Mouse (Mus musculus): ENCODE measurements around the gene E130309D02Rik.

The E130309D02Rik gene

DNA sequence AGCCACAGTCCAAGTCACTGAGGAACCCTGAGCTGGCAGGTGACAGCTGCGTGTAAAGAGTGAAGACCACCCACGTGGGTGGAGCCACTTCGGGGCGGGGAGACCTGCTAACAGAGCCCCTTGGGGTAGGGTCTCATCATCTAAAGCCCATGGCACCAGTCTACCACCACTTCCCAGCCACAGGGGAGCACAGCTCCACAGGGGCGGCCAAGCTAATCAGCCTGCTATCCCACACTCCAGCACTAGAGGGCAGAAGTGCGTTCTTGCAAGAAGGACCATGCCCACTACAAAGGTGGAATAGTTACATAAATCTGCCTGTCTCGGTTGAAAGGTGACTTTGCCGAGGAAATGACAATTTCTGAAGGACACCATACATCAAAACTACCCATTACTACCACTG lies 3.3 kb downstream of the E130309D02Rik start:
- DNase-seq (ENCODE audit: low read depth, low spot score) = peak; percentile 54

DNA sequence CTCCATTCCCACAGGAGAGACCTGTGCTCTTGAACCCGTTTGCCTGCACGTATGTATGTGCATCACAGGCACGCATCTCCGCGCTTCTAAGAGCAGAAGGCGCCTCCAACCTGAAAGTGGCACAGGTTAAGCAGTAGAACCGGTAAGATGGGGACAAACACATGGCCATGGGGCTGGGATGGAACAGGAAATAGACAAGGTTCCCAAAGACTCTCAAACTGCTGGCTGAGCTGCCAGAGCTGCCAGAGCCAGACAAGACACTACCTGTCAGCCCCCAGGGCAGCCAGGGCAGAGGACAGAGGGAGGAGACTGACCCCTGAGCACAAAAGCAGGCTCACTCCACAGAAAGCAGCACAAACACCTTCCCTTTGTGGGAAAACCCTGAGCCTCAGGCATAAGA lies 5.2 kb downstream of the E130309D02Rik start:
- no peak for DNase-seq (ENCODE audit: low read depth, low spot score)

DNA sequence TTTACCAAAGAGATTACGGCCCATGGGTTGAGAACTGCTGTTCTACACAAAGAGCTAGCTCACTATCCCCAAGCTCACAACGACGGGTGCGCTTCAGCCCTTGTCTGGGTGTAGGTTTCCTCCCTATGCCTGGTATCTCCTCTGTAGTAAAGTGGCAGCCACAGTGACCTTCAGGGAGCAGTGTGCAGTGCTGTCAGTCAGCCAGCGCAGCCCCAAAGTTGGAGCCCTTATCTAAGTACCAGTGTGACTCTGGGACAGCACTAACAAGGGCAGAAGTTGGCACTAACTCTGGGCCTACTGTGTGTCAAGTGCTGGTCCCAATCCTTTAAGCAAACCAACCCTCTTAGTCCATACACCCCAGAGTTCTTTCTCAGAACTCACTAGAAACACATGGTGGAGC lies 6.3 kb downstream of the E130309D02Rik start:
- DNase-seq (ENCODE audit: low read depth, low spot score) = no peak

DNA sequence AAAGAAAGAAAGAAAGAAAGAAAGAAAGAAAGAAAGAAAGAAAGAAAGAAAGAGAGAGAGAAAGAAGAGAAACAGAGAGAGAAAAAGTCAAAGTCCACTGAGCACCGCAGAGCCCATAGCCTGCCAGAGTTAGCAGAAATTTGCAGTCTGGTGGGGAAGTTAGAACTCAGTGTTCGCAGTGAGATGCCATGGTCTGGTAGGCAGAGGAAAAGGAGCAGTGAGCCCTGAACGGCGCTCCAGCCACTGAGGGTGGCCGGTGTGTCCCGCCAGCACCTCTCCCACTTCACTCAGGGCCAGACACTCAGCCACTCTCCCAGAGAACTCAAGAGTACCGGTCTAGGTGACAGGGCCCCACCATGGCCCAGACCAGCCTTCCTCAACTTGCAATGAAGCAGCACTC lies 10.9 kb downstream of the E130309D02Rik start:
- no peak for DNase-seq (ENCODE audit: low read depth, low spot score)

DNA sequence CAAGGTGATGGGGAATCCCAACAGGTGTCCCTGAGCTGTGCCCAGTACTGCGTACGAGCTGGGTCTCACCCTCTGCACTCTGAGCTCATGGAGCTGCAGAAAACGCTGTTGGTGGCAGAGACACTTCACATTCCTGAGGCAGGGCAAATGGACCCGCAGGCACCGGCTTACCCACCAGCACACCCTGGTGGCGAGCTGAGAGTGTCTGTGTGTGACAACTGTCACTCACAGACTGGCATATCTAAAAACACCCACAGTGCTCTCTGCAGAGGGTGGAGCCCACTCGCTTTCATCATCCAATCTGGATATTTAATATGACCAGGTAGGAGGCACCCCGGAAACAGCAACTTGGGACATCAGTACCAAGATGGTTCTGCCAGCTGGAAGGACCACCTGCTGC lies 13.9 kb downstream of the E130309D02Rik start:
- DNase-seq (ENCODE audit: low read depth, low spot score) = no peak

GRCm38 (mm10) chr5:143299686-143300085 lies 15.5 kb downstream of the E130309D02Rik start:
- DNase-seq (ENCODE audit: low read depth, low spot score) = no peak

DNA sequence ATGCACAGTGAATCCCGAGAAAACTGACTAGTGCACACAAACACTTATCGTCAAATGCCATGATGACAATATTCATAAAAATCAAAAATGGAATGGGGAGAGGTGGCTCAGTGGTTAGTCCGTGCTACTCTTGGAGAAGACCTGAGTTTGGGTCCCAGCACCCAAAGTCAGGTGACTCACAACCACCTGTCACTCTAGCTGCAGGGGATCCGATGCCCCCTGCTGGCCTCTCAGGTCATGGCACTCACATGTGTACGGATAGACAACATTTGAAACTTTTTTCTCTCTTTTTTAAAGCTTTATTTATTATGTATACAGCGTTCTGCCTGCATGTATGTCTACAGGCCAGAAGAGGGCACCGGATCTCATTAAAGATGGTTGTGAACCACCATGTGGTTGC lies 16.8 kb downstream of the E130309D02Rik start:
- DNase-seq (ENCODE audit: low read depth, low spot score) = no peak

- no peak for DNase-seq (ENCODE audit: low read depth, low spot score)
Measured at GRCm38 (mm10) chr5:143297986-143298385, 17.2 kb downstream of the E130309D02Rik start.

DNA sequence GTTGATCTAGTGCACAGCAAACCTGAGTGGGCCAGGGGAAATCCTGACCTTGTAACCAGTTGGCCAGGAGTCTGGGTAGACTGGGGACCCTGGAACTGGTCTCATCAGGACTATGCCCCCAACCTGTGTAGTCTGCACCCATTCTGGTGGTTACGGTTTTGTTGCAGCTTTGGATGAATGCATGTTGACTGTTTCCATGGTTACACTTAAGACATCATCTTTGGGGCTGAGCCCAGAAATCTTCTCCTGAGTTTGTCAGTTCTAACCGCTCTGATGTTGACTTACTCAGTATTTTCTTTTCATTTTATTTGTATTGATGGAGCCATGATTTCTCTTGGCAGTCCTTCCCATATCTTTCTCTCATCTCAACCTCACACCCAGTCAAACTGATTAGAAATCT lies 19.8 kb downstream of the E130309D02Rik start:
- no peak for DNase-seq (ENCODE audit: low read depth, low spot score)

- DNase-seq (ENCODE audit: low read depth, low spot score) = no peak
Measured at GRCm38 (mm10) chr5:143294862-143295261, 20.3 kb downstream of the E130309D02Rik start.

GRCm38 (mm10) chr5:143293404-143293803 lies 21.8 kb downstream of the E130309D02Rik start, which contains the start of gene Zfp853:
Gene Zfp853, minus strand, starts transcription at chr5:143293623.
- DNase-seq (ENCODE audit: low read depth, low spot score) = no peak

DNA sequence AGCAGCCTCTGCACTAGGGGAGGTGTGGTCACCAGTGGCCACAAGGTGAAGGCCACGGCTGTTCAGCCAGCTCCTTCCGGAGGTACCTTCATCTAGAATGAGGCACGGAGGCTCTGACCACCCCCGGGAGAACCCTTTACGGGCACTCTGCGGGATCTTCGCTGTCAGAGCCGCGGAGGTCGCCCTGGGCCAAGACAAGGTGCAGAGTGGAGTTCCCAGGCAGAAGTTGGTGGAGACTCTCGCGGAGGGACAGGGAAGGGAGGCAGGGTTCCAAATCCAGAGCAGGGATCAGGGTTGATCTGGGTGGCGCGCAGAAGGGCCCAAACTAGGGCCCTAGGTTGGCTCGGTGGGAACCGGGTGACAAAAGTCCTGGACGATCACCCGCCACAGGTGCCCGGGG lies 22.3 kb downstream of the E130309D02Rik start:
- no peak for DNase-seq (ENCODE audit: low read depth, low spot score)

DNA sequence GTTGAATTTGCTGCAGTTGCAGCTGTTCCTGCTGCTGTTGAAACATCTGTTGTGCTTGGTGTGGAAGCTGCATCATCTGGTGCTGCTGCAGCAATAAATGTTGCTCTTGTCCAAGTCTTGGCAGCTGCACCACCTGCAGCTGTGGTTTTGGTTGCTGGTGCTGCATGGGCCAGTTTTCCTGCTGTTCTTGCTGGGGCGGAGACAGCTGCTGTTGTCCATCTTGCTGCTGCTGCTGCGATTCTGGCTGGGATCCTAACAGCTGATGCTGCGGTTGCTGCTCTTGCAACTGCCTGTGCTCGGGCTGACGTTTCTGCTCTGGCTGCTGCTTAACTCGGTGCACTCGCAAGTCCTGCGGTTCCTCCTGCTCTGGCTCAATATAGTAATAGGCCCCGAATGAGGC lies 25.9 kb downstream of the E130309D02Rik start:
- no peak for DNase-seq (ENCODE audit: low read depth, low spot score)

DNA sequence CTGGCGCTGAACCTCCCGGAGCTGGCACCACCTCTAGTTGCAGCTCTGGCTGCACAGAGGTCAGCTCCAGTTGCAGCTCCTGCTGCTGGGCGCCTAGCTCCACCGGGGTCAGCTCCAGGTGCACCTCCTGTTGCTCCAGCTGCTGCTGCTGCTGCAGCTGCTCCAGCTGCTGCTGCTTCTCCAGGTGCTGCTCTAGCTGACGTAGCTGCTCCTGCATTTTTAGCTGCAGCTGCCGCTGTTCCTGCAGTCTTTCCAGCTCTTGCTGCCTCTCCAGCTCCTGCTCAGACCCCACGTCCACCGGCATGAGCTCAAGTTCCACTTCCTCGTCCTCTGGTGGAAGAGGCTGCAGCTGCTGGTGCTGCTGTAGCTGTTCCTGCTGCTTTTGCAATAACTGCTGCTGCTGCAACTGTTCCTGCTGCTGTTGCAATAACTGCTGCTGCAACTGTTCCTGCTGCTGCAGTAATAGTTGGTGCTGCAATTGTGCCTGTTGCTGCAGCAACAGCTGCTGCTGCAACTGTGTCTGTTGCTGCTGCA lies 26.7 kb downstream of the E130309D02Rik start:
- DNase-seq (ENCODE audit: low read depth, low spot score) = no peak

GRCm38 (mm10) chr5:143287774-143288328 lies 27.3 kb downstream of the E130309D02Rik start:
- no peak for DNase-seq (ENCODE audit: low read depth, low spot score)

DNA sequence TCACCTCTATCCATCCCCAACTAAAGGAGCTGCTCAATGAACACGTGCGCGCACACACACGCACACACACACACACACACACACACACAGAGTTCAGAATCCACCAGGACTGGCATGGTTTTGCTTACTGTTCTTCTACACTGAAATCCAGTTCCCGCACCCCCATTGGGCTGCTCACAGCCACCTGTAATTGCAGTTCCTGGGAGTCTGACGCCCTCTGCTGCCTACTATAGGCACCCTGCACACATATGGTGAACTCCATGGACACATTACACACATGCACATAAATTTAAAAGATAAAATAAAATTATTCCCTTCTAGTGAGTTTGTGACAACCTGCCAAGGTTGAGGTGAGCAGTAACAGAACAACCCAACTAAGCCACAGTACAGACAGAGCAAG lies 30.4 kb downstream of the E130309D02Rik start:
- no peak for DNase-seq (ENCODE audit: low read depth, low spot score)

DNA sequence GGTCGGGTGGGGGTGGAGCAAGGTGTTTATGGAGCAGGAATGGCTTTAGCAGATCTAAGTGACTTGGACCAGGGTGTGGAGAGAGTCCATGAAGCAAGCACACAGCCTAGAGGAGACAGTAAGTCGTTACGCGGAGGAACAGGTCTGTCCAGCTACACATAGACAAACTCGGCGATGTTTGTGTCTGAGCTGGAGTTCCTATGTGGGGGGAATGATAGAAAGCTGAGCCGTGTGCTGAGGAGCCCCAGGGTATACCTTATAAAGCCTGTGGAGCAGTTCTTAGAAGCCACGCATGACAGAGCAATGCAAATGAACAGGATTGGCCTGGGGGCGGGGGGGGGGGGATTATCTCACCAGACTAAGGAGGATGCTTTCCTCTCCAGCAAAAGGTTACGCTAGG lies 35.9 kb downstream of the E130309D02Rik start:
- no peak for DNase-seq (ENCODE audit: low read depth, low spot score)

GRCm38 (mm10) chr5:143275761-143276160 lies 39.4 kb downstream of the E130309D02Rik start:
- no peak for DNase-seq (ENCODE audit: low read depth, low spot score)

DNA sequence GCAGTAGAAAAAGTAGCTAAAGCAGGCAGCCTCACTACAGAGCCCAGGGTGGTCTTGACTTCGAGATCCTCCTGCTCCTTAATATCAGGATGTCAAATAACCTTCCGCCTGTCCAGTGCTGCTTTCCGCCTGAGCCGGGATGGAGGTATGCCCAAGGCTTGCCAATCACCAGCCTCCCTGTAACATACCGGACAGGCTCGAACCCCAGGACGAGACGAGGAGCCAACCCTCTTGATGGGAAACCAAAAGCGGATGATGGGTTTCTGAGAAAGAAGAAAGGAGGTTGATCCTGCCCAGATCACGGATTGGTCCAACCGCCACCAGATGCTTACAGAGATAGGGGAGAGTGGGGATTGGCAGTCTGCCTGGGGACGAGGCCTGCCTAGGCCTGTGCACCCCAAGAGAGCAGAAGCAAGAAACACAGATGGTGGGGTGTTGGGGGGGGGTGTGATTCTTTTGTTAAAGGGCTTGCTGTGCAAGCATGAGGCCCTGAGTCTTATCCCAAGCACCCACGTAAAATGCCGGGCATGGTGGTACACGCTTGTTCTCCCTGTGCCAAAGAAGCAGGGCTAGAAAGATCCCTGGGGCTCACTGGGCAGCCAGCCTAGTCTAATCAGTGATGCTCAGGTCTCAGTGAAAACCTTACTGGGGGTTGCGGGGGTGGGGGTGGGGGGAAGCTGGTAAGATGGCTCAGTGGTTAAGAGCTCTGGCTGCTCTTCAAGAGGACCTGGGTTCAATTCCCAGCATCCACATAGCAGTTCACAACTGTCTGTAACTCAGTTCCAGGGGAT lies 42.4 kb downstream of the E130309D02Rik start:
- DNase-seq (ENCODE audit: low read depth, low spot score) = no peak

DNA sequence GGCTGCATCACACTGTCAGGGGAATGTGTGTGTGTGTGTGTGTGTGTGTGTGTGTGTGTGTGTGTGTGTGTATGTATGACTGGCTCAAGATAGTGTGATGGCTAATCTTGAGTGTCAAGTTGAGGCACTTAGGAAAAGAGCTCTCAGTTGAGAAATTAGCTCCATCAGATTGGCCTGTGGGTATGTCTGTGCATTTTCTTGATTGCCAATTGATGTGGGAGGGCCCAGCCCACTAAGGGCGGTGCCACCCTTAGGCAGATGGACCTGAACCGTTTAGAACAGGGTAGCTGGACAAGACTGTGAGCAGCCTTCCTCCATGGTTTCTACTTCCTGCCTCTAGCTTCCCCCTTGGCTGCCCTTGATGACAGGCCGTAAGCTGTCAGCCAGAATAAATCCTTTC lies 43.1 kb downstream of the E130309D02Rik start:
- no peak for DNase-seq (ENCODE audit: low read depth, low spot score)

DNA sequence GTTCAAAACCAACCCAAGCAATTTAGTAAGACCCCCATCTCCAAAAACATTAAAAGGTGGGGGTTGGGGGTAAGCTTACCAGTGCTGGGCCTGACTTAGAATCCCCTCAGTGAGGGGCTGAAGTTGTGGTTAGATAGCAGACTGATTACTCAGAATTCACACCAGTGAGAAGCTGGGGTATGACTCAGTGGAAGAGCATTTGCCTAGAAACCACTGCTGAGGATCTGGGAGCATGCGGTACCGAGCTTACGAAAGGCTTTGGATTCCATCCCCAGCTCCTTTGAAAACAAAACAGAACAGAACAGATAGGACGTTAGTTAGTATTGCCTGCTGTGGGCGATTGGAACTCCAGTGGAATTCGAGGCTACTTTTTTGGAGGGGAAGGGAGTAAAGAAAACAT lies 43.5 kb downstream of the E130309D02Rik start:
- no peak for DNase-seq (ENCODE audit: low read depth, low spot score)

- no peak for DNase-seq (ENCODE audit: low read depth, low spot score)
Measured at GRCm38 (mm10) chr5:143270151-143270519, 45.0 kb downstream of the E130309D02Rik start.
